Mouse (Mus musculus) brain, embryonic 14.5 days (tissue): ENCODE data around the gene Gm49369.

Source experiments
- CTCF ChIP-seq: fragments of 200-500 bp; IDR thresholded peaks from 2 replicates; pipeline ENCODE4 v1.5.1; 2012; ENCODE audit warnings: inconsistent platforms, mild to moderate bottlenecking, moderate library complexity, borderline replicate concordance; ENCODE audit not compliant: insufficient read depth, insufficient read length; ENCODE audit errors: extremely low read depth
- POLR2A ChIP-seq: fragments of 200-500 bp; IDR thresholded peaks from 2 replicates; pipeline ENCODE4 v1.6.1; 2012; ENCODE audit warnings: mild to moderate bottlenecking, inconsistent platforms, borderline replicate concordance; ENCODE audit not compliant: poor library complexity, insufficient read depth, insufficient read length, severe bottlenecking; ENCODE audit errors: extremely low read depth

DNA sequence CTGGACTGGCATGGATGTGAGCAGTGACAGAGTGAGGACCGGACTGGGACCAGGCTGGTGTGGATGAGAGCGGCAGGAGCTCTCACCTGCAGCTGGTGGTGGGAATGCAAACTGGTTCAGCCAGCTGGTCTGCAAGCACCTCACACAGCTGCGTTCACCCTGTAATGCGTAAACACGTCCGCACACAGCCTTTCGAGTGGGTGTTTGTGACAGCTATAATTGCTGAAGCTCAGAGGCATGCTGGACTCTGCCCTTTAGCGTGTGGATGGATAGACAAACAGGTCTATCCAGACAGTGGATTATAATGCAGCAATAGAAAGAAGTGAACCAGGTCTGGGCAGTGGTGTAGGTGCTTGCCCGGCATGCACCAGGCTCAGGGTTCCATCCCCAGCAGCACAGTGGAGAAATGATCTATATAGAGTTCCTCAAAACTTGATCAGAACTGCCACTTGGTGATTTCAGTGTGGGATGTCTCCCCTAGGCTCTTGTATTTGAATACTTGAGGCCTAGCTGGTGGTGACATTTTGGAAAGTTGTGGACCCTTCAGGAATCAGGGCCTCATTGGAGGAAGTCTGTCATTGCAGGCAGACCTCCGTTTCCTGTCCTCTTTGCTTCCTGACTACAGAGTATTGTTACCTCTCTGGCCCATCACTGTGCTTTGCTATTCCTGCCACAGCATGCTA, 40.8 kb downstream of the Gm49369 start:
- no peak for TF ChIP-seq CTCF
- TF ChIP-seq POLR2A: no peak
